Mouse (Mus musculus) liver, postnatal 0 days (tissue): ENCODE data around the gene Fam13c.

Experiments
- CTCF ChIP-seq: sonication (generic); IDR thresholded peaks from 2 replicates; pipeline ENCODE4 v1.5.1; 2016; ENCODE audit warnings: antibody characterized with exemption, low read depth
- EP300 ChIP-seq: IDR thresholded peaks from 2 replicates; pipeline ENCODE4 v1.6.1; 2016; ENCODE audit warnings: antibody characterized with exemption, low read depth, mild to moderate bottlenecking

DNA sequence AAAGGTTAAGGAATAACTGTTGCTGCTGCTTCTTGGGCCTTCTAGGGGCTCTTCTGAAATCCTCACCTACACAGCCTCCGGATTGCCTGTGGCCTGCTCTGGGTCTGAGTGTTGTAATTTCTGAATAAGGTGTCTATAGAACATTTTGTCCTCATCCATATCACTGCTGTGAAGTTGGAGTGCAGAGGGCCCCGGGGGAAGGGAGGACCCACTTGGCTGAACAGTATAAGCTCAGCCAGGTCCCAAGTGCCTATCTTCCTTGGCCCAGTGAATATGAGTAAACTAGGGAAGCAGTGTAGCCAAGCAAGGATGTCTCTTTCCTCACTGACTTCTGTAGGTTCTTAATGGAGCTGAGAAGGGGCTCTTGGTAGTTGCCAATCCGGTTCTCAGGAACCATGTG is 112.2 kb downstream of the Fam13c start:
- no peak for TF ChIP-seq CTCF
- TF ChIP-seq EP300, result no peak
